Mouse (Mus musculus): ENCODE results near the gene Slc25a45. TPM values are rescaled to one million over a fixed set of nuclear protein-coding genes. Genes with fewer than 3 reads are reported as not detected.

Gene Slc25a45
- polyA plus RNA-seq, 1 experiment from 2014 or later = 19.9 TPM

DNA sequence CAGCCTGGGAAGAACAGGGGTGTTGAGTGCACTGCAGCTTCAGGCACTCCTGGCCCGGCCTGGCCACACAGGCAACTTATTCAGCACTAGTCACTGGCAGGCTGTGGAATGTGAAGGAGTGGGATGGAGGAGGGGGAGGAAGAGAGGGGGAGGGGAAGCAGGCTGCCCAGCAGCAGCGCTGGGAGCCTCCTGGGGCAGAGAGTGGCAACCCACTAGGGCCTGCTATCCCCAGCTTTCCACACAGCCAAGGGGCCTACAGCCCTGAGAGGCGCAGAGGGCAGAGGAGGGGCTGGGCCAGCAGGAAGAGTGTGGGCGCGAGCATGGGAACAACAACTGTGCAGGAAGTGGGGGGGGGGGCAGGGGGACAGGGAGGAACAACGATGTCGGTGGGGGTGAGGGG is 6.3 kb upstream of the Slc25a45 start:
- H3K4me2 ChIP-seq (ENCODE audit: low read length) = peak overlapping the region; percentile 32
- DNase-seq (ENCODE audit: low spot score) = peak; percentile 85
- 7% methylated on average over 7 of the region's 7 CpGs for WGBS
- no peak for TF ChIP-seq CTCF (IDR thresholded peaks at IDR 0.05; ENCODE audit: low read depth)
- ATAC-seq (replicated peaks; ENCODE audit: low FRiP score, low read depth) = peak; percentile 41; the same call in 1 of the 2 replicates
- peak overlapping the region; percentile 81 for H3K27ac ChIP-seq
- H3K4me3 ChIP-seq (replicated peaks; ENCODE audit: low read depth, low read length) = no peak overlapping the region
- H3K27me3 ChIP-seq (ENCODE audit: insufficient read depth, low read length) = no peaks in the 10 kb centered on the region
- peak overlapping the region; percentile 46 for H3K9ac ChIP-seq (ENCODE audit: low read depth, low read length)
- peaks cover 23% of the 10 kb centered on the region for H3K4me1 ChIP-seq (replicated peaks; ENCODE audit: insufficient read depth, low read length)
- H3K36me3 ChIP-seq (ENCODE audit: insufficient read depth, low read length) = peaks cover 30% of the 10 kb centered on the region
- no peaks in the 10 kb centered on the region for H3K9me3 ChIP-seq (replicated peaks; ENCODE audit: low read length)

DNA sequence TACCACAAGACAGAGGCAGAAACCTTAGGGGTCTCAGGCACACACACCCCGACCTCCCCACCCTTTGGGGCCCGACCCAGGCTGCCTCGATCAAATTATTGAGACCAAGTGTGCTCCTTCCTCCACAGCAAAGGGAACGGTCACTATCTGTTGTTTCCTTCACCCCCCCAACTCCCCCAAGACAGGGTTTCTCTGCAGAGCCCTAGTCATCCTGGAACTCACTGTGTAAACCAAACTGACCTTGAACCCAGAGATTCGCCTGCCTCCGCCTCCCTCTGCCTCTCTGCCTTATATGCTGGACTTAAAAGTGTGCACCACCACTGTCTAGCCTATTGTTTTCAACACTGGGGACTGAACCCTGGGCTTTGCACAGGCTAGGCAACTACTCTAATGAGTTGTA is 5.9 kb upstream of the Slc25a45 start:
- Histone ChIP-seq H3K9ac (ENCODE audit: low read depth, low read length) (0 out of 2 replicates have a peak overlapping the region, but pooled peaks have one; percentile 46), H3K36me3 (ENCODE audit: insufficient read depth, low read length) (peaks cover 27% of the 10 kb centered on the region), H3K4me3 (replicated peaks; ENCODE audit: low read depth, low read length) (no peak overlapping the region), H3K4me1 (replicated peaks; ENCODE audit: insufficient read depth, low read length) (peaks cover 23% of the 10 kb centered on the region), H3K27me3 (ENCODE audit: insufficient read depth, low read length) (no peaks in the 10 kb centered on the region), H3K27ac (peak overlapping the region; percentile 81), H3K9me3 (replicated peaks; ENCODE audit: low read length) (no peaks in the 10 kb centered on the region), H3K4me2 (ENCODE audit: low read length) (peak overlapping the region; percentile 32)
- WGBS = 45% methylated on average over 6 of the region's 6 CpGs
- DNase-seq (ENCODE audit: low spot score) (no peak), ATAC-seq (replicated peaks; ENCODE audit: low FRiP score, low read depth) (no peak)
- no peak for TF ChIP-seq CTCF (IDR thresholded peaks at IDR 0.05; ENCODE audit: low read depth)

DNA sequence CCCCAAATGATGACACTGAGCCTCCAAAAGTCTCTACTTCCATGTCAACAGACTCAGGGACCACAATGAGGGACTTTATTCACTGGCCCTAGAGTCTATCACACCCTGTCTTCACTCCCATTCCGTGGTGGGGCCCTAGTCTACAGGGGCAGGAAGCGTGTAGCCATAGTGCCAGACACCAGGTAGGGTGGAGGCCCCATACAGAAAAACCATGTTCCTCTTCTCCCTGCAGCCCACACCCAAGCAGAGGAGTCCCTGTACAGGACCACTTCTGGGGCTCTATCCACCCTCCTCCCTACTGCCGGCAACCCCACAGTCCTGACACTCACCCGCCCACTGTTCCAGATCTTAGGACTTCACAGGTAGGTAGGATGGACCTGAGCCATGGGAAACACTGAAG is 5.1 kb upstream of the Slc25a45 start:
- WGBS = 87% methylated on average over 4 of the region's 4 CpGs
- H3K27me3 ChIP-seq (ENCODE audit: insufficient read depth, low read length) = no peaks in the 10 kb centered on the region
- peaks cover 20% of the 10 kb centered on the region; the same call in 1 of the 2 replicates for H3K36me3 ChIP-seq (ENCODE audit: insufficient read depth, low read length)
- DNase-seq (ENCODE audit: low spot score) = no peak
- ATAC-seq (replicated peaks; ENCODE audit: low FRiP score, low read depth) = no peak
- no peak overlapping the region for H3K9ac ChIP-seq (ENCODE audit: low read depth, low read length)
- no peaks in the 10 kb centered on the region for H3K9me3 ChIP-seq (replicated peaks; ENCODE audit: low read length)
- H3K4me3 ChIP-seq (replicated peaks; ENCODE audit: low read depth, low read length) = no peak overlapping the region
- no peak overlapping the region for H3K4me2 ChIP-seq (ENCODE audit: low read length)
- H3K27ac ChIP-seq = no peak overlapping the region
- peaks cover 29% of the 10 kb centered on the region for H3K4me1 ChIP-seq (replicated peaks; ENCODE audit: insufficient read depth, low read length)
- TF ChIP-seq CTCF (IDR thresholded peaks at IDR 0.05; ENCODE audit: low read depth) = no peak

DNA sequence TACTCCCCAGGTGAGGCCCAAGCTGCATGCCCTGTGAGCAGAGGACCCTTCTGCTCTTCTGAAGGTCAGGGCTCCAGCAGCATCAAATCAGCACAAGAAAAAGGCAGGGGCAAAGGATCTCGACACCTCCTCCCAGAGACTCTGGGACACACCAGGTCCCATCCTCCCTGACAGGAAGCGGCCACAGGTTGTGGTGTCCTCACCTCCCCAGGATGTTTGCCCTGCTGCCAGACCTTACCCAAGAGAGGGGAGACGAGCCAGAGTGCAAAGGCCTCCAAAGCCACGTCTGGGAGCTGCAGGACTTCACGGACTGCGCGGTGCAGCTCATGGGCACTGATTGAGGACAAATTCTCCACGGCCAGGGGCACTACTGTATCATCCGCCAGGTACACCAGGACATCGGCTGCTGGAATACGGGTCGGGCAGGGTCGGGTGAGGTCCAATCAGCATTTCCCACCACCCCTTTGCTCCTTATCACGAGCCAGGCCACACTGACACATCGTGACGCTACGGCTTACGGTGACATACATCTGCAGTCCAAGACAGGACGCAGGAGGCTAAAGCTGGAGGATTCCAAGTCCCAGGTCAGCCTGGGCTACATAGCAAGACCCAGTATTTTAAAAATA is 4.6 kb upstream of the Slc25a45 start:
- Histone ChIP-seq H3K36me3 (ENCODE audit: insufficient read depth, low read length) (peaks cover 17% of the 10 kb centered on the region; the same call in 1 of the 2 replicates), H3K4me1 (replicated peaks; ENCODE audit: insufficient read depth, low read length) (peaks cover 33% of the 10 kb centered on the region), H3K4me3 (replicated peaks; ENCODE audit: low read depth, low read length) (no peak overlapping the region), H3K9me3 (replicated peaks; ENCODE audit: low read length) (no peaks in the 10 kb centered on the region), H3K27me3 (ENCODE audit: insufficient read depth, low read length) (no peaks in the 10 kb centered on the region), H3K4me2 (ENCODE audit: low read length) (no peak overlapping the region), H3K9ac (ENCODE audit: low read depth, low read length) (peak overlapping the region; percentile 77; the same call in 1 of the 2 replicates), H3K27ac (no peak overlapping the region)
- no peak for DNase-seq (ENCODE audit: low spot score)
- 83% methylated on average over 19 of the region's 19 CpGs for WGBS
- ATAC-seq (replicated peaks; ENCODE audit: low FRiP score, low read depth) = no peak
- no peak for TF ChIP-seq CTCF (IDR thresholded peaks at IDR 0.05; ENCODE audit: low read depth)

DNA sequence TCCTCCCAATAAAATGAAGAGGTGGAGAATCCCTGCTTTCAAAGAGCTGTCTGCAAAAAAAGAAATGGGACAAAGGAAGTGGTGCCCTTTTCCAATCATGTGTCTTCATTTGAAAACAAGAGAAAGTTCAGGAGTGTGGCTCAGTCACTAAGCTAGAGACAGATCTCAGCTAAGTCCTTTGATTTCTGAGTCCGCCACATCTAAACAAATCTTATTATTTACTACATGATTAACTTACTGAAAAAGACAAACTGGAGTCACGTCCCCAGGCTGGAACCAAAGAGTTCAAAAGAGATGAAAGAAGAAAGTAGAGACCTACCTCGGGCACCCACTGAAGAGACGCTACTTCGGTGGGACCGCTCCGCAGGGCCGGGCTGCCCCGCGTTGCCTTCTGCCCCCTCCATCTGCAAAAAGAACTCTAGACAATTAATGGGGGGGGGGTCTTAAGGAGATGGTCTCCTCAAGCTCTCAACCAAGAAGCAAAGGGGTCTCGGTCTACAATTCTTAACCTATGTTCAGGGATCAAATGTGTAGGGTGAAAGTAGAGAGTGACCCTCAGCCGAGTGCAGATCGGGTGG is 3.1 kb upstream of the Slc25a45 start:
- no peak for ATAC-seq (replicated peaks; ENCODE audit: low FRiP score, low read depth)
- WGBS = 6% methylated on average over 13 of the region's 13 CpGs
- H3K27me3 ChIP-seq (ENCODE audit: insufficient read depth, low read length) = no peaks in the 10 kb centered on the region
- peak overlapping the region; percentile 72 for H3K4me3 ChIP-seq (replicated peaks; ENCODE audit: low read depth, low read length)
- H3K4me2 ChIP-seq (ENCODE audit: low read length) = peak overlapping the region; percentile 80
- peaks cover 10% of the 10 kb centered on the region; the same call in 1 of the 2 replicates for H3K36me3 ChIP-seq (ENCODE audit: insufficient read depth, low read length)
- H3K4me1 ChIP-seq (replicated peaks; ENCODE audit: insufficient read depth, low read length) = peaks cover 33% of the 10 kb centered on the region
- no peak for TF ChIP-seq CTCF (IDR thresholded peaks at IDR 0.05; ENCODE audit: low read depth)
- peak overlapping the region; percentile 77 for H3K9ac ChIP-seq (ENCODE audit: low read depth, low read length)
- H3K9me3 ChIP-seq (replicated peaks; ENCODE audit: low read length) = no peaks in the 10 kb centered on the region
- peak overlapping the region; percentile 58; the same call in 1 of the 2 replicates for H3K27ac ChIP-seq
- no peak for DNase-seq (ENCODE audit: low spot score)

DNA sequence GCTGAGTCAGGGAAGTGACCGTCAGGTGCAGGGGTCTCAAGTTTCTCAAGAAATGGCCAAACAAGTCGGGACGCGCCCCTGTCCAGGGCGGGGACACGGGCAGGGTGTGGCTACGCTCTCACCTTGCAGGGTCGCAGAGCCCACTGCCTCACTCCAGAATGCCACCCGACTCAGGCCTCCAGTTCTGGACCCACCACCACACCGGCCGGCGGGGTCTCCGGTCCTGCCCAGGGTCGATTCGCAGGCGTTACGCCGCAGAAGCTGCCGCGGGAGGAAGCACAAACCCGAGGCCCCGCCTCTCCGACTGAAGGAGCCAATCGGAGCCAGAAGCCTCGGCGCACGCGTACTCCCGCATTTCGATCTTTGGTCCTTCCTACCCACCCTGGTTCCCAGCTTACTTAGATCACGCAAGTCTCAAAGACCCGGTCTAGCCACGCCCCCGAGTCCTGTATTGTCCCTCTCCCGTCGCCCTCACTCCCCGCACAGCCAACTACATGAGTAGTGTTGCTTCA is 2.6 kb upstream of the Slc25a45 start, which contains the start of gene Frmd8:
Gene Frmd8, minus strand, starts transcription at position 306 of the 512 bp plus-strand sequence.
- 0% methylated on average over 37 of the region's 37 CpGs for WGBS
- no peak for TF ChIP-seq CTCF (IDR thresholded peaks at IDR 0.05; ENCODE audit: low read depth)
- H3K27ac ChIP-seq = peak within 1 kb of the TSS; percentile 58; the same call in 1 of the 2 replicates
- H3K36me3 ChIP-seq (ENCODE audit: insufficient read depth, low read length) = peaks cover 10% of the 10 kb centered on the region; the same call in 1 of the 2 replicates
- peak within 1 kb of the TSS; percentile 72 for H3K4me3 ChIP-seq (replicated peaks; ENCODE audit: low read depth, low read length)
- peak within 1 kb of the TSS; percentile 80 for H3K4me2 ChIP-seq (ENCODE audit: low read length)
- peak within 1 kb of the TSS; percentile 77 for H3K9ac ChIP-seq (ENCODE audit: low read depth, low read length)
- no peaks in the 10 kb centered on the region for H3K9me3 ChIP-seq (replicated peaks; ENCODE audit: low read length)
- H3K27me3 ChIP-seq (ENCODE audit: insufficient read depth, low read length) = no peaks in the 10 kb centered on the region
- ATAC-seq (replicated peaks; ENCODE audit: low FRiP score, low read depth) (peak; percentile 69), DNase-seq (ENCODE audit: low spot score) (peak; percentile 98)
- peaks cover 33% of the 10 kb centered on the region for H3K4me1 ChIP-seq (replicated peaks; ENCODE audit: insufficient read depth, low read length)

Measured in kidney, postnatal 0 days (tissue).